Mouse (Mus musculus): ENCODE measurements around the gene Slc10a4. TPM values are rescaled to one million over a fixed set of nuclear protein-coding genes. Genes with fewer than 3 reads are reported as not detected.
"Not testable (repeated sequence)": the region's sequence is repeated elsewhere in the genome, so short reads cannot be mapped to it uniquely, and the experiment has no call there.

The Slc10a4 gene
- total RNA-seq (2021): not detected
- long read RNA-seq, experiment 1: 0 reads
- long read RNA-seq, experiment 2: 0 reads

DNA sequence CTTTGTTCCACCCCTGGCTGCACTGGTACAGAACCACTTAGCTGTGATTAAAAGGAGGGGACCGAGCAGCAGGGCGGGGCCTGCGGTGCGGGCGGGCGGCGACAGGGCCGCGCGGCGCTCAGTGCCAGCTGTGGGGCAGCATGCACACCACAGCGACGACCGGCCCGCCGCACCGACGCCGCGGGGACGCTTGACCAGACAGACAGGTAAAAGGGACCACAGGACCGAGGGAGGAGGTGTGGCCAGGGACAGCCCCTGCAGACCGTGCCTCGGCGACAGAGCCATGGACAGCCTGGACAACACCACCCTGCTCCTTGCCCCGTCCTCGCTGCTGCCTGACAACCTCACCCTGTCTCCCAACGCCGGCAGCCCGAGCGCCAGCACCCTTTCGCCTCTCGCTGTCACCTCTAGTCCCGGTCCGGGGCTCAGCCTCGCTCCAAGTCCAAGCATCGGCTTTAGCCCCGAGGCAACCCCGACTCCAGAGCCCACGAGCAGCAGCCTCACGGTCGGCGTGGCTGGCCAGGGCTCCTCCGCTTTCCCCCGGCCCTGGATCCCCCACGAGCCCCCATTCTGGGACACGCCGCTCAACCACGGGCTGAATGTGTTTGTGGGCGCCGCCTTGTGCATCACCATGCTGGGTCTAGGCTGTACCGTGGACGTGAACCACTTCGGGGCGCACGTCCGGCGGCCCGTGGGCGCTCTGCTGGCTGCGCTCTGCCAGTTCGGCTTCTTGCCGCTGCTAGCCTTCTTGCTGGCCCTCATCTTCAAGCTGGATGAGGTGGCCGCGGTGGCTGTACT is at the start of gene Slc10a4:
Slc10a4 (plus strand) TSS at position 100 of the 798 bp plus-strand sequence.
- no peak for DNase-seq (ENCODE audit: low spot score)

DNA sequence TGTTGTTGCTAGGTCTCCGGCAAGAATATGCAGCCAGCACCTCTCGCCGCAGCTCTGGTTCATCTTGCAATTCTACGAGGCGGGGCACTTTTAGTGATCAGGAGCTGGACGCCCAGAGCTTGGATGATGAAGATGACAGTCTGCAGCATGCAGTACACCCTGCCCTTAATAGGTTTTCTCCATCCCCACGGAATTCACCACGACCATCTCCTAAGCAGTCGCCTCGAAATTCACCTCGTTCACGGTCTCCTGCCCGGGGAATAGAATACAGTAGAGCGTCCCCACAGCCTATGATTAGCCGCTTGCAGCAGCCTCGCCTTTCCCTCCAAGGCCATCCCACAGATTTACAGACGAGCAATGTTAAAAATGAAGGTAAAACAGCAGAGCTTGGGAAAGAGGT is 49.4 kb upstream of the Slc10a4 start:
- DNase-seq (ENCODE audit: low spot score): no peak

DNA sequence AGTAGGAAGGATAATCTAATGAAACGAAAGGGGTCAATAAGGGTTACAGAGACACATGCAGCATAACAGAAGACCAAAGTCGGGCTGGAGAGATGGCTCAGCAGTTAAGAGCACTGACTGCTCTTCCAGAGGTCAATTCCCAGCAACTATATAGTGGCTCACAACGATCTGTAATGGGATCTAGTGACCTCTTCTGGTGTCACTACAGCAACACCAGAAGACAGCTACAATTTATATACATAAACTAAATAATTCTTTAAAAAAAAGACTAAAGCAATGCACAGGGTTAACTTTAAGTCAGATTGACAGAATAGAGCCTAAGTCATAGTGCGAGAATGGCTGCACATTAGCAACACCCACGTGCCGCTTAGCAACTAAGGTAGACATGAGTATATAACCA is 46.6 kb upstream of the Slc10a4 start:
- no peak for DNase-seq (ENCODE audit: low spot score)

DNA sequence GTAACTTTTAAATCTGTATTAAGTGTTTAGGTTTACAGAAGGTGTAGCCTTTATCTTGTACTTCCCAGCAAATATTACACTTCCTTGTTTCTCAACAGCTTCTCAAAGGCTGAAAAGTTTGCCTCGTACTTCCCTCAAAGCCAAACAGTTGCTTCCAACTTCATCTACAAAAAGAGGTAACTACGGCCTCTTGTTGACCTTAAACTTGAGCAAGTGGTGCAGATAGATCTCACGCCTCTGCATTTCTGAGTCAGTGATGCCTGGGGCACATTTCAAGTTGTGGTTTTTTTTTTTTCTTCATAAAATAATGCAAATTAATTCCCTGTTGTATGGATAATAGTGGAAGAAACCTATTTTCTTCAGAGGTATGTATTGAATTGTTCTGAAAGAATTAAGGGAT is 41.0 kb upstream of the Slc10a4 start:
- DNase-seq (ENCODE audit: low spot score): no peak

DNA sequence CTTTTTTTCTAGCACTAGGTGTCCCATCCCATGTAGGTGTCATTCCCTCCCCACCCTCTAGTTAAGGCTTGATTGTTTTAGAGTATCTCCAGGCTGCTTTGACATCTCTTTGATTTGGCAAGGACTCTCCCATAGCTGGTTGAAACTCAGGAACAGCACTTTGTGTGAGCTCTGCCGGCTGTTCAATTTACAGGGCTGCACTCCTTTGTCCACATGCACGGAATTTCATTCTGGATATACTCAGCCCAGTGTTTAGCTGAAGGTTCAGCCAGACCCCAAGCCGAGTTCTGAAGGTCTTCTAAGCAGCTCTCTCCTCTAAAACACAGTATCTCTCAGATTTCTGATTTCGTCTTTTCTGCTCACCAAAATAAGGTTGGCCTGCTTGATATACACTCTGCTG is 34.2 kb upstream of the Slc10a4 start:
- DNase-seq (ENCODE audit: low spot score): no peak

DNA sequence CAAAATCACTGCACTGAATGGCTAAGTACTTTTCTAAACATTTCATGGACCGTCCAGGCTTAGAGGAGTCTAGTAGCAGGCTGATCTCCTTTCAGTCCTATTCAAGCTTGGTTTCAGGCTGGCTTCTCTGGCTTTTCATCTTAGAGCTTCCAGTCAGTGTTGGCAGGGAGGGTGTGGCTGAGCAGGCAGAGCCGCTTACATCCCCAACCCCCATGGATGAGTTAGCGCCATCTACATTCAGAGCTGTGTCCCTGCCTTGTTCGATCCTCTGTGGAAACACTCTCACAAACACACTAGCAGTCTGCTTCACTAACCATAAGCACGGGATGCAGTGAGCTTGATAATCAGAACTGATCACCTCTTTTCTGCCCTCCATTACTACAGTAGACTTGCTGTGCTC is 33.7 kb upstream of the Slc10a4 start:
- DNase-seq (ENCODE audit: low spot score): no peak

DNA sequence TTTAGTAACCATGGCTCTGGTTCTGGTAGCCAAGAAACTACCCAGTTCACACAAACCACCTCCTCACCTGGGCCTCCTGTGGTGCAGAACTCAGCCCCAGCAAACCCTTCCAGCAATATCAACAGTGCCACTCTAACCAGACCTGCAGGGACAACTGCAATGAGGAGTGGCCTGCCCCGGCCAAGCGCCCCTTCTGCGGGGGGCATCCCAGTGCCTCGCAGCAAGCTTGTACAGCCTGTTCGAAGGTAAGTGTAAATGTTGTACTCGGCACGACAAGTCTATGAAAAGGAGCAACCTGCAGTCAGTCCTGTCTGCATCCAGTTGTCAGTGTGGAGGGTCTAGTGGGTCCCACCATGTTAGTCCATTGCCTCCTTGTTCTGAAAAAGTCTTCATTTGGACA is 32.1 kb upstream of the Slc10a4 start, which contains the start of gene Gm10135:
Gm10135 (minus strand) TSS at position 101 of the 400 bp plus-strand sequence.
- no peak for DNase-seq (ENCODE audit: low spot score)

DNA sequence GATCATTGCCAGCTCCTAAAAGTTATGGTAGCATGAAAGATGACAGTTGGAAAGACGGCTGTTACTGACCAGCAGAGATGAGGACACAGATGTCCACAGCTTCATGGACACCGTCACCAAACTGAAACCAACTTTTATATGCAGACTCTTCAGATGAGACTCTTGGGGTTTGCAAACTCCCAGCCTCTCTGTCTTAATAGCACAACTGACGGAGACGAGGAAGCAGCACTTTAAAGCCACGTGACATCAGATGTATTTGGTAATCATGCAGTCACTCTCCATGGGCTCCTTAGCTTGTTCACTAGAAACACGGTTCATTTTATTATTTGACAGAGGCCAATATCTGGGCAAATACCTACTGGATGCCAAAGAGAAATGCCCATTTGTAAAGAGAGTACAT is 30.7 kb upstream of the Slc10a4 start:
- no peak for DNase-seq (ENCODE audit: low spot score)

DNA sequence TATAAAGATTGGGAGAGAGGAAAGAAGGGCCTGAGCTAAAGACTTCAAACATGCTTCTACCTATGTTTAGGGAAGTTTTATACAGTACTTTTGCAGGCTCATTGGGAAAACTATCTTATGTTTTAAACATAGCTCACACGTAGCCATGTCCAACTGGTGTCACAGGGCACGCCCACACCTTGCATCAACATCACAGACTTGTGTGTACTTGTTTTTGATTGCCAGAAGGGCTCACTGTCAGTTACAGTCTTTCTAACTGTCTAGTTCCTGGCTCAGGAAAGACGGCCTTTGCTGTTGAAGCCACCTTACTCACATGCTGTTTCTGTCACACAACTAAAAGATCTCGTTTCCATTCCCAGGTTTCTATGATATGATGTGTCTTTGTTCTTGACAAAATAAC is 30.1 kb upstream of the Slc10a4 start:
- no peak for DNase-seq (ENCODE audit: low spot score)

DNA sequence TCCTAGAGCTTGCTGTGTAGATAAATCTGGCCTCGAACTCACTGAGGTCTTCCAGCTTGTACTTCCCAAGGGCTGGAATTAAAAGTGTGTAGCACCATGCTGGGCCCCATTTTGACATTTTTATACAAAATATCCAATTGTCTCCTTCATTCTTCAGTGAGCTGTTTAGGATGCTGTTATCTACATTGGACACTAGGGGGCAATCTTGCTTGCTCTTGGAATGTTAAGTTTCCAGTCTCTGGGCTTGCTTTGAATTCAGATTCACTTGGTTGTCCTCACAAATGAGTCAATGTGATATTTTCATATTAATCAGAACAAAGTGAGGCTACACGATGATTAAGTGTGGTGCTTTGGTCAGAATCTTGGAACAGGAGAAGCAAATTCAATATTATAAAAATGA is 22.6 kb upstream of the Slc10a4 start:
- peak; percentile 32 for DNase-seq (ENCODE audit: low spot score)

DNA sequence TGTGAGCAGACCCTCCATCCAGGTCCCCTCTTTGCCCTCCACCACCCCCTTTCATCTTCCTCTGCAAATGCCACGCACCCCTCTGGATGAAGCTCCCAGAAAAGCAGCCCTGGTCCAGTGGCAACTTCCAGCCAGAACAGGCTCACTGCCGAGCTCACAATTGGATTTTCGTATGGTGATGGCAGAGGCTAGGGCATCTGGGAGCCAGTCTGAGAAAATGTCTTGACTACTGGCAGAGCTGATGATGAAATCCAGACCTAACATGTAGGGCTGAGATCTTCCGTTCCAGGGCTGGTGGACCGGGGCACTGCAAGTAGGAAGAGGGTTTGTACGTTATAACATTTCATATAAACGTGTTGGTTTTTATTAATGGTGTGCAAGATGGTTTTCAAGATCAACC is 18.9 kb upstream of the Slc10a4 start:
- DNase-seq (ENCODE audit: low spot score): no peak

DNA sequence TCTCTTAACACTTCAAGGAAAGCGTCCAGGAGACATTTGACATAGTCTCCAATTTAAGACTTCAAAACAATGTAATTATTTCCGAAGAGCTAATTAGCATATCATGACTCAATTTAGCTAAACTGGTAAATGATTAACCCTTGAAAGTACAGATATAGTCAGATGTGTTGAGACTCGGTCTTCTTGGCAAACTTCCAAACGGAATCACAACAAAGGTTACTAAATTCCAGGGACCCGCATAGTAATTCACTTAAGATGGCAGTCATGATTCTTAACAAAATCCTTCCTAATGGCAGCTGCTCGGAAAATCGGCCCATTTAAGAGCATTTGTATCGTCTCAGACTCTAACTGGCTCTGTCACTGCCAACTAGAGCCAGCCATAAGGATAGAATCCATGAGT is 16.9 kb upstream of the Slc10a4 start:
- no peak for DNase-seq (ENCODE audit: low spot score)

DNA sequence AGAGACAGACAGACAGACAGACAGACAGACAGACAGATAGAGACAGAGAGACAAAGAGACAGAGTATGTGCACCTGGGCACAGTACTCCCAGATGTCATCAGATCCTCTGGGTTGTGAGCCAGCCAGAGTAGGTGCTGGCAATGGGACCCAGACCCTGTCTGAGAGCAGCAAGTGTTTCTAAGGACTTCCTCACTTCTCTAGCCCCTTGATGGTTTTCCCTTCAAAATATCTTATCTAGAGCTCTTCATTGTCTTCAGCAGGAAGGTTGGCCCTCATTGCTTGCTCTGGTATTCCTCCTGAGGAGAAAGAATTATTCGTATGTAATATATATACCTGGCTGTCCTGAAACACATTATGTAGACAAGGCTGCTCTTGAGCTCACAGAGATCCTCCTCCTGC is 14.2 kb upstream of the Slc10a4 start:
- no peak for DNase-seq (ENCODE audit: low spot score)

DNA sequence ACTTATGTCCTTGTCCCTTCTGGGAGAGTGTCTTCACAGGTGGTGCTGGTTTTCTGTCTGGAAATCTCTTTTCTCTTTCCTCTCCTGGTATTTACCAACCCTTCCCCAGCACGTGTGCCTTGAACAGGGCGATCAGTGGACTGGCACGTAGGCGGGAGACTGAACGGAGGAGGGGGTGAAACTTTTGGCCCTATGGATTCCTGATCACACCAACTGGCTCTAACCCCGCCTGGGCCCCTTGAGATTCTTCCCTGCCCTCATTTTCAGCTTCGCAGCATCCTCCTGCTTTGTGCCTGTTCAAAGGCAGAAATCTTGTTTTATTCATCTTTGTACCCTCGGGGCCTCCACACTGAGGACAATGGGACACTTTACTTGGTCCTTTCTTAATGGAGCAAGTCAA is 12.3 kb upstream of the Slc10a4 start:
- DNase-seq (ENCODE audit: low spot score): no peak

DNA sequence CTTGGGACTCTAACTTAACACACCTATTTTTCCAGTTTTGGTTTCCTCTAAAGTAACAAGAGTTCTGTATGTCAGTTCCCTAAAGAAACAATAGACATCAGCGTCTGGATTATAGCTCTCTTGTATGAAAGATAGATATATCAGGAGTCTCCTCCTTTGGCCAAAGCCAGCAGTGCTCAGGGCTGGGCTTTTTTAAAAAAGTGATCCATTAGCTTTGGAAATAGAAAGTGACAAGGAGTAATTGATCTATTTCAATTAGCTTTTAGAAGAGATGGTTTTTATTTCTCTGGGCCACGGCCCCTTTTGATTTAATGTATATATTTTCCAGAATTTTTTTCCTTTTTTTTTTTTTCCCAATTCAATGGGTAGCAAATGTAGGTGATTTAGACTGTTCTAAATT is 11.8 kb upstream of the Slc10a4 start:
- no peak for DNase-seq (ENCODE audit: low spot score)

DNA sequence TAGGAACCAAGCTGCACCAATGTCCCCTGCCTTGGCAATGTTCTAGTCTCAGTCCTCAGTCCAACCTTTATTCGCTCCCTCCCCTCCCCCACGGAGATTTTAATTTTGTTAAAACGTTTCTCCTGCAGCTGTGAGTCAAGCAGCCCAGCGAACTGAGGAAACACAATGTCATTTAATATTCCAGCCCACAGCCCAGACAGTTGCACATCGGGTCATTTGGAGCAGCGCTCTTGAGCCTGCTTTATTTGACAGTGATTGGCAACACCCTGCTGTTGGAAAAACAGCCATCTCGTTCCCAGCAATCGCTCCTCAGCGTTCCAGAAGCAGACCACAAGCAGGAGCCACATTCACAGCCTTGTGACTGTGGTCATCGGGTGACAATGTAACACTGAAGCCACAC is 11.3 kb upstream of the Slc10a4 start:
- no peak for DNase-seq (ENCODE audit: low spot score)

DNA sequence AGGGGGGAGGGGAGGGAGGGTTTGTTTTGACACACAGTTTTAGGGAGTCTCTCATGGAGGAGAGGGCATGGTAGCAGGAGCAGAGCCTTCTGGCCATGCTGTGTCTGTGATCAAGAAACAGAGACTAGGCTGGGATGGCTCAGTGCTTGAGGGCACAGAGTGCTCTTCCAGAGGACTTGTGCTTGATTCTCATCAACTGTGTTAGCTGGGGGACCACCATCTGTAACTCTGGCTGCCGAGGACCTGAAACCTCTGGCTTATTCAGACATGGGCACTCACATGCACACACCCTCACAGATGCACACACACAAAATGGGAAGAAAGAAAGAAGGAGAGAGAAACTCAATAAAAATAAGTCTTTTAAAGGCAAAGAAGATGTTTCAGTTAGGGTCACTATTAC is 8.1 kb upstream of the Slc10a4 start:
- not testable (repeated sequence) for DNase-seq (ENCODE audit: low spot score)

DNA sequence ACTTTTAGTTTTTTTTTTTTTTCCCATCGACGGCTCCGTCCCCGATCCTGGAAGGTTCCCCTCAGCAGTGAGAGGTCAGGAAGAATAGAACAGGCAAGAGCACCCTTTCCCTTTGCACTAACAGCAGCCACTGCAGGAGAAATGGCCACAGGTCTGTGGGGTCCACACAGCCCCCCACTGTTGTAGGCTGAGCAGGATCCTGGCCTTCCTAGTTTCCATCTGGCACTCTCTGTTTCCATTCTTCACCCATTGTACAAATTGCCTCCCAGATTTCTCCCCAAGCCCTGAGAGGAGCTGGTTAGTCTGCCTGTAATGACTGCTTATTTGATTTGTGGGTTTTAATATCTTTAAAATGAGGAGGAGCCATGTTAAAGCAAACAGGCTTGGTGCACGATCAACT is 2.6 kb upstream of the Slc10a4 start:
- no peak for DNase-seq (ENCODE audit: low spot score)

DNA sequence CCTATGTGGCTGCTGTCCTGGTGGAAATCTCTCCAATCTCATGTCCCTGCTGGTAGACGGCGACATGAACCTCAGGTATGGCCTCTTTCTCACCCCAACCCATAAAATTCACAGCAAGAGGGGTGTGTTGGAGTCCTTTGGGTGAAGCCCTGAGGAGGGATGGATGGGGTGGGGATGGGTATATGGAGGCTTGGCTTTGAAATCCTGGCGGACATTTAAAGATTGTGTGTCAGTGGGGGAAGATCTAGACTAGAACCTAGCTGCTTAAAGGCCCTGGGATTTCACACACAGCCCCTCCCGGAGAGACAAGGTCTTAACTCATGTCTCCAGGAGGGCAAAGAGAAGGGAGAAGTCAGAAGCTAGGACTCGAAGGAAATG is 888 bp downstream of the Slc10a4 start:
- no peak for DNase-seq (ENCODE audit: low spot score)

DNA sequence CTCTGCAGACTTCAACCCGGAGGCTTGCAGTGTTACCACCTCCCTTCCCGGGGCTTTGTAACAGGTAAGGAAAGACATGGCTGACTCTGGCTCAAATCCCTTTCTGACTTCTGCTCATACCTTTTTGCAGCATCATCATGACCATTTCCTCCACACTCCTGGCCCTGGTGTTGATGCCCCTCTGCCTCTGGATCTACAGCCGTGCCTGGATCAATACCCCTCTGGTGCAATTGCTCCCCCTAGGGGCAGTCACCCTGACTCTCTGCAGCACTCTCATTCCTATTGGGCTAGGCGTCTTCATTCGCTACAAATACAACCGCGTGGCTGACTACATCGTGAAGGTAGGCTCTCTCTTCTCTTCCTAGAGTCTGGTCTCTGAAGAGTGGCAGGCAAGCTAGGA is 1.5 kb downstream of the Slc10a4 start:
- peak; percentile 9 for DNase-seq (ENCODE audit: low spot score)

DNA sequence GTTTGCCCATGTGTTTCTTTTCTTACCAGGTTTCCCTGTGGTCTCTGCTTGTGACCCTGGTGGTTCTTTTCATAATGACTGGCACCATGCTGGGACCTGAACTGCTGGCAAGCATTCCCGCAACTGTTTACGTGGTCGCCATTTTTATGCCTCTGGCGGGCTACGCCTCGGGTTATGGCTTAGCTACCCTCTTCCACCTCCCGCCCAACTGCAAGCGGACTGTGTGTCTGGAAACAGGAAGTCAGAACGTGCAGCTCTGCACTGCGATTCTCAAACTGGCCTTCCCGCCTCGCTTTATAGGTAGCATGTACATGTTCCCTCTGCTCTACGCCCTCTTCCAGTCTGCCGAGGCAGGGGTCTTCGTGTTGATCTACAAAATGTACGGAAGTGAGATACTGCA is 5.1 kb downstream of the Slc10a4 start:
- not testable (repeated sequence) for DNase-seq (ENCODE audit: low spot score)

DNA sequence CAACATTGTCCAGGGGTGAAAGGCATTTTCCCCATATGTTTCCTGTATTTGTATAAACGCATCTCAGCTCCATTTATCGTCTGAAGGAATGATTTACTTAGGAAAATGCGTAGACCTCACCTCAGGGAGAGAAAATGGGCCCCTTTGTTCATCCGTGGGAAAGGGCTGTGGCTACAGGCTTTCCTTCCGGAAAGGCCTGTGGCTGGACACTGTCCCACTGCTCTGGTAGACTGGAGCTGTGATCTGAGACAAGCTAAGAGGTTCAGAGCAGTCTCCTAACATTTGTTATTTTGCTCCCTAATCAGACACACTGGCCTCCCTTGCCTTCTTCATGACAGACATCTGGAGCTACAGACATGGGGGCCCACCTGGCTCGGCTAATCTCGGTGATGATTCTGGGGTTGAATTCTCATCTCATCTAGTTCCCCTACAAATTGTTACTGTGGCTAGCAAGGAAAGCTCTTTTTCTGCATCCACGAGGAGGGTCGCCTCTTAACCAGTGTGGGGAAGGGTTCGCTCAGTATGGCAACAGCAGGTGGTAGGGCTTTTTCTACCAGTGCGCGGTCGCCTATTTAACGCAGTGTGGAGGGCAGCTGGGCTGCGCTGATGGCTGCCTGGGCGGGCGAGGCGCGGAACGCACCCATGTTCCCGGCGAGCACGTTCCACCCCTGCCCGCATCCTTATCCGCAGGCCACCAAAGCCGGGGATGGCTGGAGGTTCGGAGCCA is 6.4 kb downstream of the Slc10a4 start:
- not testable (repeated sequence) for DNase-seq (ENCODE audit: low spot score)
